Mouse (Mus musculus) stomach, postnatal 0 days (tissue): ENCODE results near the gene 1810062G17Rik.

Experiments
- CTCF ChIP-seq: IDR thresholded peaks from 2 replicates; pipeline ENCODE4 v1.5.1; 2016; ENCODE audit warnings: antibody characterized with exemption, low read depth, mild to moderate bottlenecking, moderate library complexity
- EP300 ChIP-seq: optimal IDR thresholded peaks from 2 replicates; pipeline ENCODE3; 2016; ENCODE audit warnings: antibody characterized with exemption

- no peak for TF ChIP-seq CTCF
- TF ChIP-seq EP300, result no peak
Observed at GRCm38 (mm10) chr3:36476261-36477155, 771 bp downstream of the 1810062G17Rik start.
